16 mouse cellular contexts compared by ENCODE assay signal in the genomic region with DNA sequence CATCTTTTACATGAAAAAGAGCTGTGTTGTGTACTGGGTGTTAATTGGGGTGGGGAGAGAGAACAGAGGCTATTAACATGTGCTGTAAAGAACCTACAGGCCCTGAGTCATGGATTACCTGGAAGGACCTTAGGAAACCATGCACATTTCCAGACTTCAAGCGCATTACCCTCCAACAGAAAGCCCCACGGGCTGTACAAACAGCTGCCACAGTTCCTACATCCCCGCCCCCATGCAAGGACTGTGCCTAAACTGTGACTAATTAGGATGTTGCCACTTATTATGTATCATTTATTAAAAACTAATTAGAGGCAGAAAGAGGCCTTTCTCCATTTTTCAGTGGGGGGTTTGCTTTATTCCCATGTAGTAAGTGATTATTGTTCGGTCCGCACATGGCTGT.
A peak's percentile ranks its signal among the peaks of the same experiment; 100 is the strongest.
DNase-seq lines count a peak whose midpoint lies in the region; ATAC-seq and TF ChIP-seq lines count a peak whose summit lies in the region.
"Had no signal": no experiment of that assay in that cellular context is flagged by ENCODE, and none has a peak within 500 bp of the region (broad histone marks: within the 10 kb centered on the region; RNA-seq: fewer than 3 reads in every experiment).

No protein-coding gene starts in this region.

- H3K36me3 ChIP-seq in midbrain, embryonic 12.5 days, result no peaks in the 10 kb centered on the region
- no peaks in the 10 kb centered on the region for H3K36me3 ChIP-seq in midbrain, postnatal 0 days (ENCODE audit: insufficient read depth, low read length)
- H3K36me3 ChIP-seq in forebrain, embryonic 13.5 days (ENCODE audit: poor library complexity, severe bottlenecking), result no peaks in the 10 kb centered on the region
- H3K36me3 ChIP-seq in forebrain, embryonic 15.5 days, result no peaks in the 10 kb centered on the region
- H3K36me3 ChIP-seq in limb, embryonic 11.5 days (ENCODE audit: control insufficient read depth, insufficient read depth, low read length), result no peaks in the 10 kb centered on the region
- H3K36me3 ChIP-seq: heart, embryonic 13.5 days had no signal

- H3K9ac ChIP-seq in midbrain, embryonic 12.5 days (replicated peaks), result no peak overlapping the region
- no peak overlapping the region for H3K9ac ChIP-seq in midbrain, postnatal 0 days (replicated peaks; ENCODE audit: low read length, poor library complexity, severe bottlenecking)
- H3K9ac ChIP-seq in forebrain, embryonic 13.5 days, result no peak overlapping the region
- no peak overlapping the region for H3K9ac ChIP-seq in forebrain, embryonic 15.5 days (replicated peaks)
- H3K9ac ChIP-seq in limb, embryonic 11.5 days (ENCODE audit: low read length), result no peak overlapping the region
- H3K9ac ChIP-seq: heart, embryonic 13.5 days; liver, postnatal 0 days had no signal

- H3K9me3 ChIP-seq in midbrain, embryonic 12.5 days, result no peaks in the 10 kb centered on the region
- H3K9me3 ChIP-seq in midbrain, postnatal 0 days (ENCODE audit: low read length), result no peaks in the 10 kb centered on the region
- H3K9me3 ChIP-seq in forebrain, embryonic 13.5 days (replicated peaks), result no peaks in the 10 kb centered on the region
- no peaks in the 10 kb centered on the region for H3K9me3 ChIP-seq in forebrain, embryonic 15.5 days
- H3K9me3 ChIP-seq in limb, embryonic 11.5 days (ENCODE audit: control insufficient read depth, low read length), result no peaks in the 10 kb centered on the region
- H3K9me3 ChIP-seq: heart, embryonic 13.5 days had no signal

- TF ChIP-seq CTCF in midbrain, postnatal 0 days (IDR thresholded peaks at IDR 0.05), result no peak

- peaks cover 13% of the 10 kb centered on the region for H3K4me1 ChIP-seq in midbrain, embryonic 12.5 days
- no peaks in the 10 kb centered on the region for H3K4me1 ChIP-seq in midbrain, postnatal 0 days (ENCODE audit: insufficient read depth, low read length)
- H3K4me1 ChIP-seq in forebrain, embryonic 13.5 days, result peaks cover 11% of the 10 kb centered on the region
- peaks cover 9% of the 10 kb centered on the region for H3K4me1 ChIP-seq in forebrain, embryonic 15.5 days
- H3K4me1 ChIP-seq in limb, embryonic 11.5 days (ENCODE audit: control insufficient read depth, insufficient read depth, low read length), result no peaks in the 10 kb centered on the region
- H3K4me1 ChIP-seq: heart, embryonic 13.5 days had no signal

- H3K27ac ChIP-seq in midbrain, embryonic 12.5 days (replicated peaks), result 0 out of 2 replicates have a peak overlapping the region, but pooled peaks have one; percentile 12
- H3K27ac ChIP-seq in midbrain, postnatal 0 days (ENCODE audit: low read depth, low read length), result no peak overlapping the region
- no peak overlapping the region for H3K27ac ChIP-seq in forebrain, embryonic 13.5 days
- H3K27ac ChIP-seq in forebrain, embryonic 15.5 days (replicated peaks), result no peak overlapping the region
- peak overlapping the region; percentile 52; the same call in 1 of the 2 replicates for H3K27ac ChIP-seq in limb, embryonic 11.5 days (replicated peaks; ENCODE audit: low read depth, low read length)
- H3K27ac ChIP-seq: heart, embryonic 13.5 days had no signal

- no peak overlapping the region for H3K4me2 ChIP-seq in midbrain, embryonic 12.5 days (replicated peaks)
- H3K4me2 ChIP-seq in midbrain, postnatal 0 days (ENCODE audit: low read depth, low read length, poor library complexity, severe bottlenecking), result no peak overlapping the region
- no peak overlapping the region for H3K4me2 ChIP-seq in forebrain, embryonic 13.5 days
- no peak overlapping the region for H3K4me2 ChIP-seq in forebrain, embryonic 15.5 days (replicated peaks)
- no peak overlapping the region for H3K4me2 ChIP-seq in limb, embryonic 11.5 days (ENCODE audit: low read depth, severe bottlenecking)
- H3K4me2 ChIP-seq: heart, embryonic 13.5 days had no signal

- no peak for ATAC-seq in midbrain, embryonic 12.5 days (ENCODE audit: low FRiP score, low read depth)
- no peak for ATAC-seq in midbrain, postnatal 0 days (ENCODE audit: low FRiP score)
- peak; percentile 81 for ATAC-seq in forebrain, embryonic 13.5 days
- ATAC-seq in forebrain, embryonic 15.5 days (replicated peaks), result peak; percentile 46; the same call in 1 of the 2 replicates
- ATAC-seq in limb, embryonic 11.5 days (ENCODE audit: insufficient number of reproducible peaks, low FRiP score, low TSS enrichment, low read depth), result no peak
- ATAC-seq: intestine, postnatal 0 days; liver, postnatal 0 days had no signal

- no peak overlapping the region for H3K4me3 ChIP-seq in midbrain, embryonic 12.5 days
- H3K4me3 ChIP-seq in midbrain, postnatal 0 days (ENCODE audit: low read depth, low read length), result no peak overlapping the region
- H3K4me3 ChIP-seq in forebrain, embryonic 13.5 days, result no peak overlapping the region
- no peak overlapping the region for H3K4me3 ChIP-seq in forebrain, embryonic 15.5 days
- no peak overlapping the region for H3K4me3 ChIP-seq in limb, embryonic 11.5 days (ENCODE audit: low read depth, low read length)
- H3K4me3 ChIP-seq: heart, embryonic 13.5 days had no signal

- no peak for DNase-seq in midbrain, postnatal 0 days (ENCODE audit: low spot score)
- DNase-seq in limb, embryonic 11.5 days (ENCODE audit: low spot score), result no peak
- DNase-seq in lung, postnatal 36 days, result no peak
- DNase-seq in kidney, postnatal 25 days, result no peak
- DNase-seq: cerebellum, adult 9-10 months; gastrocnemius, postnatal 10 days; heart, adult 18-20 months; heart, postnatal 36 days; liver, postnatal 0 days; lung, postnatal 10 days; thymus, postnatal 36 days had no signal

- no peaks in the 10 kb centered on the region for H3K27me3 ChIP-seq in midbrain, embryonic 12.5 days
- no peaks in the 10 kb centered on the region for H3K27me3 ChIP-seq in midbrain, postnatal 0 days (ENCODE audit: insufficient read depth, low read length)
- H3K27me3 ChIP-seq in forebrain, embryonic 13.5 days, result peaks cover 22% of the 10 kb centered on the region
- H3K27me3 ChIP-seq in forebrain, embryonic 15.5 days, result no peaks in the 10 kb centered on the region; the same call in 1 of the 2 replicates
- no peaks in the 10 kb centered on the region for H3K27me3 ChIP-seq in limb, embryonic 11.5 days (ENCODE audit: control insufficient read depth, insufficient read depth, low read length)
- H3K27me3 ChIP-seq: heart, embryonic 13.5 days had no signal

- 78% methylated on average over 5 of the region's 5 CpGs for WGBS in midbrain, embryonic 12.5 days
- 60% methylated on average over 5 of the region's 5 CpGs for WGBS in midbrain, postnatal 0 days
- 23% methylated on average over 5 of the region's 5 CpGs for WGBS in forebrain, embryonic 13.5 days
- WGBS in forebrain, embryonic 15.5 days, result 21% methylated on average over 5 of the region's 5 CpGs
- 65% methylated on average over 5 of the region's 5 CpGs for WGBS in limb, embryonic 11.5 days

Comparison
In these comparisons a context has a peak if more than half of its experiments do, and no peak if none do; other contexts are left out.
1. H3K27ac ChIP-seq: peak in midbrain, embryonic 12.5 days (single experiment) and limb, embryonic 11.5 days (single experiment); none in midbrain, postnatal 0 days (single experiment), forebrain, embryonic 13.5 days (single experiment) and forebrain, embryonic 15.5 days (single experiment).
2. ATAC-seq: peak in forebrain, embryonic 13.5 days (single experiment) and forebrain, embryonic 15.5 days (single experiment); none in midbrain, embryonic 12.5 days (single experiment), midbrain, postnatal 0 days (single experiment) and limb, embryonic 11.5 days (single experiment).